Mouse (Mus musculus): ENCODE measurements at regions not wholly inside any gene's neighbourhood (a gene's known extent, or its start where the extent isn't known, plus 50 kb on each side); places are given as distances from the start of the nearest gene placed in this dataset.

DNA sequence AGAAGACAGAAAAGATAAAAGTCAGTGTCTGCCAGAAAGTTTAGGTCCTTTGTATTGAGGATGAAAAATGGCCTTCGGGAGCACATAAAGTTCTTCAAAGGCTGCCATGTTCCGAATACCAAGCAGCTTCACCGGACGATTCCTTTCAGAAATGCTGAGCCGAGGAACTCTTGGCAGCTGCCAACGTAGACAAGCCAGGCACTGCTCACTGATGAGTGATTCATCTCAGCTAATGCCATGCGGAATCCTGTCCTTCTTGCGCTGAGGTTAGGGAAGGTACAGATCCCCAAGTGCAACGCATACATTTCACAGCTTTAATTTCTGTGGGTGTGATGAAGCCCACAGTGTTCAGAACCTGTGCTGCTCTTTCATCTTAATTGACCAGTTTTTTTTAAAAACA lies 360.7 kb upstream of the Pdcd1 start:
- no peak for ATAC-seq (ENCODE audit: insufficient number of reproducible peaks, insufficient read depth, low FRiP score, low TSS enrichment, low read depth)
- no peak overlapping the region for H3K4me3 ChIP-seq (replicated peaks)
- WGBS = 81% methylated on average over 9 of the region's 9 CpGs

DNA sequence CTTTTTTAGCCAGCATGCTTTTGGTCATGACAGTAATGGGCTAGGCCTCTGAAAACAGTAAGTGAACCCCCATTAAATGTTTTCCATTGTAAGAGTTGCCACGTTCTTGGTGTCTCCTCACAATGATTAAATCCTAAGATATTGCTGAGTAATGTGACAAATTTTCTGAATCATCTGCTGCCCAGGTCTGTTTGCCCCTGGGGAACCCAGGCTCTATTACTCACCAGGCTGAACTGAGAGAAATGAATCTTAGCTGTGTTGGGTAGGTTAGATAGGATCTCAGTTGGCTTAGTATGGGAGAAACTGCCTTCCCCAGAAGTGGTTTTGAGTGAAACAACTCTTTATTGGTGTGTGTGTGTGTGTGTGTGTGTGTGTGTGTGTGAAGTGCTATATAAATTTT lies 314.3 kb upstream of the Pdcd1 start:
- no peaks in the 10 kb centered on the region for H3K9me3 ChIP-seq
- H3K27ac ChIP-seq = no peak overlapping the region
- no peaks in the 10 kb centered on the region for H3K36me3 ChIP-seq
- ATAC-seq (ENCODE audit: insufficient number of reproducible peaks, insufficient read depth, low FRiP score, low TSS enrichment, low read depth) = no peak
- H3K9ac ChIP-seq (replicated peaks) = no peak overlapping the region
- H3K4me1 ChIP-seq (replicated peaks) = no peaks in the 10 kb centered on the region
- H3K4me2 ChIP-seq = no peak overlapping the region
- 84% methylated on average over 1 of the region's 1 CpGs for WGBS
- H3K4me3 ChIP-seq (replicated peaks) = no peak overlapping the region
- H3K27me3 ChIP-seq = no peaks in the 10 kb centered on the region

More for the DNA sequence above, 360.7 kb upstream of the Pdcd1 start:
- no peaks in the 10 kb centered on the region for H3K4me1 ChIP-seq (replicated peaks)
- no peak overlapping the region for H3K4me2 ChIP-seq
- H3K27me3 ChIP-seq = no peaks in the 10 kb centered on the region
- no peak overlapping the region for H3K27ac ChIP-seq
- H3K9me3 ChIP-seq = no peaks in the 10 kb centered on the region
- no peaks in the 10 kb centered on the region for H3K36me3 ChIP-seq
- H3K9ac ChIP-seq (replicated peaks) = no peak overlapping the region

- ATAC-seq (ENCODE audit: insufficient number of reproducible peaks, insufficient read depth, low FRiP score, low TSS enrichment, low read depth) = no peak
- WGBS = 67% methylated on average over 1 of the region's 1 CpGs
- H3K9ac ChIP-seq (replicated peaks) = no peak overlapping the region
Observed at GRCm38 (mm10) chr1:94356996-94357395, 304.6 kb upstream of the Pdcd1 start.

DNA sequence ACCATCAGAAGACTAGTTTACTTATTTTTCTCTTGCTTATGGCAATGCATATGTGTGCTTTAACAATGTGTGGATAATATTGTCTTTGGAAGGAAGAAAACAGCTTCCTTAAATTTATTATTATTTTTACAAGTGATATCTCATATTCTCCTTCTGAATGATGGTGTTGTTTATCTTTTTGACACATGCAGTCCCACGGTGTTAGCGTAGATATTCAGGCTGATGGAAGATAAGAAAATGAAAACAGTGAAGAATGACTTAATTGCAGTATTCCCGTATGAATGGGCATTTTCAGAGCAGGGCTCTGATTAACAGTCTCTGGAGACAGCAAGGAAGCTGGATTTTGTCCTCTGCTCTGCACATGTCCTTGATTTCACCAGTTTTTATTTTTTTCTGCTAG lies 303.5 kb upstream of the Pdcd1 start:
- Histone ChIP-seq H3K4me3 (replicated peaks) (no peak overlapping the region), H3K4me2 (no peak overlapping the region), H3K4me1 (replicated peaks) (no peaks in the 10 kb centered on the region), H3K9me3 (no peaks in the 10 kb centered on the region), H3K27ac (no peak overlapping the region), H3K27me3 (no peaks in the 10 kb centered on the region), H3K9ac (replicated peaks) (no peak overlapping the region), H3K36me3 (no peaks in the 10 kb centered on the region)
- ATAC-seq (ENCODE audit: insufficient number of reproducible peaks, insufficient read depth, low FRiP score, low TSS enrichment, low read depth) = no peak
- 78% methylated on average over 3 of the region's 3 CpGs for WGBS

More at GRCm38 (mm10) chr1:94356996-94357395, 304.6 kb upstream of the Pdcd1 start:
- Histone ChIP-seq H3K4me3 (replicated peaks) (no peak overlapping the region), H3K4me1 (replicated peaks) (no peaks in the 10 kb centered on the region), H3K9me3 (no peaks in the 10 kb centered on the region), H3K4me2 (no peak overlapping the region), H3K27ac (no peak overlapping the region), H3K36me3 (no peaks in the 10 kb centered on the region), H3K27me3 (no peaks in the 10 kb centered on the region)

- Histone ChIP-seq H3K9me3 (no peaks in the 10 kb centered on the region), H3K27ac (no peak overlapping the region), H3K9ac (replicated peaks) (no peak overlapping the region), H3K4me2 (no peak overlapping the region), H3K36me3 (no peaks in the 10 kb centered on the region), H3K27me3 (no peaks in the 10 kb centered on the region), H3K4me1 (replicated peaks) (no peaks in the 10 kb centered on the region), H3K4me3 (replicated peaks) (no peak overlapping the region)
- 79% methylated on average over 2 of the region's 2 CpGs for WGBS
- ATAC-seq (ENCODE audit: insufficient number of reproducible peaks, insufficient read depth, low FRiP score, low TSS enrichment, low read depth) = no peak
Observed at GRCm38 (mm10) chr1:94342576-94342975, 290.2 kb upstream of the Pdcd1 start.

DNA sequence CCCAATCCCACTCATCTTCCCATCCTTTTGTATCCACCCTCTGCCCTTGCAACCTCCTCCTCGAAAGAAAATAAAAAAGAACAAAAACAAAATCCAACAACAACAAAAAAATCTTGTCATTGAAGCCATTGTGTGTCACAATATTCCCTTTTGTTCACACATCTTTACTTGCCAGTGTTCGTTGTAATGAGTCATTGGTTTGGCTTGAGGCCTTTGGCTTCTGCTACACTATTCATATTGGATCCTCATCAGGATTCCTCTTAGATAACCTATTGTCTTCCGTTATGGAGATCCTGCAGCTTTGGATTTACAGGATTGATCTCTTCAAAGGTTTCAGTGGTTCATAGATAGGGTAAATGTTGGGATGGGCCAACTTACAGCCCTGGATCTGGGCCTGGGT lies 288.9 kb upstream of the Pdcd1 start:
- Histone ChIP-seq H3K9ac (replicated peaks) (no peak overlapping the region), H3K9me3 (no peaks in the 10 kb centered on the region), H3K36me3 (no peaks in the 10 kb centered on the region), H3K4me2 (no peak overlapping the region), H3K4me3 (replicated peaks) (no peak overlapping the region), H3K27ac (no peak overlapping the region), H3K4me1 (replicated peaks) (no peaks in the 10 kb centered on the region), H3K27me3 (no peaks in the 10 kb centered on the region)
- ATAC-seq (ENCODE audit: insufficient number of reproducible peaks, insufficient read depth, low FRiP score, low TSS enrichment, low read depth) = no peak
- 89% methylated on average over 3 of the region's 3 CpGs for WGBS

DNA sequence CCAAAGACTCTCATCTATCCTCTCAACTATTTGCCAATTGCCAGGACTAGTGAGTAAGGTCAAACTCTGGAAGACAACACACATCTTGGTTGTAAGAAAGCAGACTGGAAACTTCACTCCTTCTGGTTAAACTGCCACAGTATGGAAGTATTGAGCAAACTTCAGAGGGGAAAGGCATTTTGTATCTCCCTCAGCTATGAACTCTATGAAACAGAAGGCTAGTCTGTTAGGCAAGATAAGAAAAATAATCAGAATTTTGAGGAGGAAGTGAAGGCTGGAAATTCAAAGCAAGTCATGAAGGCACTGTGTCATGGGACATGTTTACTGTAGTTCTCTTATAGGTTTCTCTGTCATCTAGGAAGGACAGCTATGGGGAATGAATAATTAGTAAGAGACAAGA lies 265.7 kb upstream of the Pdcd1 start:
- no peak for ATAC-seq (ENCODE audit: insufficient number of reproducible peaks, insufficient read depth, low FRiP score, low TSS enrichment, low read depth)

GRCm38 (mm10) chr1:94298395-94298794 lies 246.0 kb upstream of the Pdcd1 start:
- Histone ChIP-seq H3K9ac (replicated peaks) (no peak overlapping the region), H3K27ac (no peak overlapping the region), H3K36me3 (no peaks in the 10 kb centered on the region), H3K4me1 (replicated peaks) (no peaks in the 10 kb centered on the region), H3K4me2 (no peak overlapping the region), H3K4me3 (replicated peaks) (no peak overlapping the region), H3K9me3 (no peaks in the 10 kb centered on the region), H3K27me3 (no peaks in the 10 kb centered on the region)
- 91% methylated on average over 1 of the region's 1 CpGs for WGBS
- ATAC-seq (ENCODE audit: insufficient number of reproducible peaks, insufficient read depth, low FRiP score, low TSS enrichment, low read depth) = no peak

More for the DNA sequence above, 265.7 kb upstream of the Pdcd1 start:
- Histone ChIP-seq H3K36me3 (no peaks in the 10 kb centered on the region), H3K4me3 (replicated peaks) (no peak overlapping the region), H3K4me2 (no peak overlapping the region), H3K4me1 (replicated peaks) (no peaks in the 10 kb centered on the region), H3K9ac (replicated peaks) (no peak overlapping the region), H3K27ac (no peak overlapping the region), H3K9me3 (no peaks in the 10 kb centered on the region), H3K27me3 (no peaks in the 10 kb centered on the region)

DNA sequence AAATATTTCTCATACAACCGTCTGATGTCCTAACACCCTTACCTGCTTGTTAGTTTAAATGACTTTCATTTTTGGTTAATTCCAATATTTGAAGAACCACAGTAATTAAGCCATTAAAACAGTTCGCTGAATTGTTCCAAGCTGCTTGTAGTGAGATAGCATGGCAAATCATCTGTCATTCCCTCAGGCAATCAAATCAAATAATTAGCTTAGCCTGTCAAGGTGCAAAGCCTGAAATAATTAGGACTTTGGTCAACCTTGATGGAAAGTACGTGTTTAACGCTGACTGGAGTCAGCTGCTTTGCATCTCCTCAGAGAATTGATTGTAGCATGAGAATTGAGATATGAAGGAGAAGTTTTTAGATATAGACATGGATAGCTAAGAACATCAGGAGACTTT lies 220.2 kb upstream of the Pdcd1 start:
- H3K27me3 ChIP-seq = no peaks in the 10 kb centered on the region
- no peaks in the 10 kb centered on the region for H3K4me1 ChIP-seq (replicated peaks)
- 50% methylated on average over 4 of the region's 4 CpGs for WGBS
- no peak overlapping the region for H3K27ac ChIP-seq
- no peak overlapping the region for H3K4me2 ChIP-seq
- no peak for ATAC-seq (ENCODE audit: insufficient number of reproducible peaks, insufficient read depth, low FRiP score, low TSS enrichment, low read depth)
- no peaks in the 10 kb centered on the region for H3K36me3 ChIP-seq
- H3K9me3 ChIP-seq = no peaks in the 10 kb centered on the region
- no peak overlapping the region for H3K9ac ChIP-seq (replicated peaks)
- no peak overlapping the region for H3K4me3 ChIP-seq (replicated peaks)

- Histone ChIP-seq H3K9me3 (no peaks in the 10 kb centered on the region), H3K9ac (replicated peaks) (no peak overlapping the region), H3K27me3 (no peaks in the 10 kb centered on the region), H3K4me3 (replicated peaks) (no peak overlapping the region), H3K4me1 (replicated peaks) (no peaks in the 10 kb centered on the region), H3K36me3 (no peaks in the 10 kb centered on the region), H3K27ac (no peak overlapping the region), H3K4me2 (no peak overlapping the region)
- ATAC-seq (ENCODE audit: insufficient number of reproducible peaks, insufficient read depth, low FRiP score, low TSS enrichment, low read depth) = no peak
- WGBS = 70% methylated on average over 8 of the region's 8 CpGs
Observed at GRCm38 (mm10) chr1:94263313-94263712, 211.0 kb upstream of the Pdcd1 start.

DNA sequence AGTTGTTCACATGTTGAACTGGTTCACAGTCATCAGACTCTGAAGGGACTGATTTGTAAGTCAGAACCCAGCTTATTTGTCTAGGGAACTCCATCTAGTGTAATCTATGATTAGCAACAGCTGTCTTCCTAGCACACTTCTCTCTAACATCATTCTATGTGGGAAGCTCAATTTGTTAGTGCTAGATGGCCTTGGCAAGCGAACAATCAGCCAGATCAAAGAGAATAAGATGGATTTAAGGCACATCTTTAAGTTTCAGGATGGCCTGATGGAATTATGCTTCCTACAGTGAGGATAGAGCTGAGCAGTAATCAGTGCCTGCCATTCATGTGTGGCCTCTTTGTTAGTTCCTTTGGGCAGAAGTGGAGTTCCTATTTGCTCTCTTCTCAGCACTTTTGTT lies 183.1 kb upstream of the Pdcd1 start:
- no peak for ATAC-seq (ENCODE audit: insufficient number of reproducible peaks, insufficient read depth, low FRiP score, low TSS enrichment, low read depth)
- no peaks in the 10 kb centered on the region for H3K36me3 ChIP-seq
- no peaks in the 10 kb centered on the region for H3K27me3 ChIP-seq
- no peak overlapping the region for H3K9ac ChIP-seq (replicated peaks)
- WGBS = 67% methylated on average over 1 of the region's 1 CpGs
- H3K4me1 ChIP-seq (replicated peaks) = no peaks in the 10 kb centered on the region
- no peak overlapping the region for H3K4me2 ChIP-seq
- no peak overlapping the region for H3K27ac ChIP-seq
- H3K4me3 ChIP-seq (replicated peaks) = no peak overlapping the region
- no peaks in the 10 kb centered on the region for H3K9me3 ChIP-seq

GRCm38 (mm10) chr1:94221006-94221405 lies 168.7 kb upstream of the Pdcd1 start:
- no peak for ATAC-seq (ENCODE audit: insufficient number of reproducible peaks, insufficient read depth, low FRiP score, low TSS enrichment, low read depth)
- Histone ChIP-seq H3K4me2 (no peak overlapping the region), H3K27me3 (no peaks in the 10 kb centered on the region), H3K9me3 (no peaks in the 10 kb centered on the region), H3K4me3 (replicated peaks) (no peak overlapping the region), H3K36me3 (no peaks in the 10 kb centered on the region), H3K9ac (replicated peaks) (no peak overlapping the region), H3K27ac (no peak overlapping the region), H3K4me1 (replicated peaks) (no peaks in the 10 kb centered on the region)
- 61% methylated on average over 3 of the region's 3 CpGs for WGBS
